Mouse (Mus musculus) heart, embryonic 14.5 days (tissue): Measurements from ENCODE around the gene Prn. TPM values are rescaled to one million over a fixed set of nuclear protein-coding genes. Genes with fewer than 3 reads are reported as not detected.

Experiments
- ATAC-seq: fragments of 200-750 bp; cut with Nextera tagmentation; 2 replicates; pipeline ENCODE4 v1.8.0; 2017; ENCODE audit warnings: low read depth, moderate TSS enrichment; ENCODE audit not compliant: insufficient number of reproducible peaks, insufficient read depth, low FRiP score
- H3K27ac ChIP-seq, 2 experiments: fragments of 200-500 bp in 1 of 2; fragments of 300-500 bp in 1 of 2; sonication (generic) in 1 of 2; replicated peaks in 1 of 2; 2 replicates each; pipeline ENCODE4 v1.5.1; 2012 to 2014; ENCODE audit warnings: low read depth in 2 of 2, low read length in 2 of 2, control low read depth in 1 of 2, mild to moderate bottlenecking in 1 of 2, mixed read lengths in 1 of 2; ENCODE audit not compliant: control insufficient read depth in 1 of 2, insufficient read depth in 1 of 2
- H3K27me3 ChIP-seq: fragments of 300-500 bp; sonication (generic); 2 replicates; pipeline ENCODE4 v1.6.1; 2014; ENCODE audit warnings: mild to moderate bottlenecking, low read length, control low read depth; ENCODE audit not compliant: control insufficient read depth, insufficient read depth
- H3K36me3 ChIP-seq: fragments of 300-500 bp; sonication (generic); 2 replicates; pipeline ENCODE4 v1.6.1; 2014; ENCODE audit warnings: mild to moderate bottlenecking, control low read depth, low read length, mixed read lengths; ENCODE audit not compliant: control insufficient read depth, insufficient read depth
- H3K4me1 ChIP-seq, 2 experiments: fragments of 200-500 bp in 1 of 2; fragments of 300-500 bp in 1 of 2; sonication (generic) in 1 of 2; 2 replicates each; pipeline ENCODE4 v1.6.1; 2012 to 2014; ENCODE audit warnings: low read length in 2 of 2, control low read depth in 1 of 2, mixed read lengths in 1 of 2; ENCODE audit not compliant: control insufficient read depth in 2 of 2, insufficient read depth in 2 of 2
- H3K4me2 ChIP-seq: fragments of 300-500 bp; sonication (generic); 2 replicates; pipeline ENCODE4 v1.6.1; 2014; ENCODE audit warnings: mild to moderate bottlenecking, low read length
- H3K4me3 ChIP-seq, 2 experiments: fragments of 200-500 bp in 1 of 2; fragments of 300-500 bp in 1 of 2; sonication (generic) in 1 of 2; 2 replicates each; pipeline ENCODE4 v1.5.1; 2012 to 2014; ENCODE audit warnings: low read length in 2 of 2, mild to moderate bottlenecking in 2 of 2, control low read depth in 1 of 2, low read depth in 1 of 2, moderate library complexity in 1 of 2; ENCODE audit not compliant: control insufficient read depth in 1 of 2, insufficient read depth in 1 of 2
- H3K9ac ChIP-seq: fragments of 300-500 bp; sonication (generic); 2 replicates; pipeline ENCODE4 v1.6.1; 2014; ENCODE audit warnings: mild to moderate bottlenecking, low read length
- H3K9me3 ChIP-seq: fragments of 300-500 bp; sonication (generic); 2 replicates; pipeline ENCODE4 v1.6.1; 2016; ENCODE audit warnings: low read length, control low read depth; ENCODE audit not compliant: control insufficient read depth
- WGBS: fragments of 180-500 bp; shearing (Covaris S2); extraction: QIAGEN DNeasy Blood & Tissue Kit; methylation state at CpG from one replicate; pipeline ENCODE4 v1.1.7; 2014; 5-methylcytosine and 5-hydroxymethylcytosine counted together
- polyA plus RNA-seq: library from polyadenylated mRNA; unstranded; fragments of >200 nt; fragmentation: Nextera tagmentation; extraction: Ambion mirVana; gene quantifications from 2 replicates; pipeline ENCODE4 v1.2.1, GENCODE M21; 2014

The Prn gene
- polyA plus RNA-seq, 1 experiment from 2014 or later, result not detected

GRCm38 (mm10) chr2:131980866-131981265, 71.1 kb downstream of the Prn start:
- Histone ChIP-seq H3K27ac (peak overlapping the region; percentile 53 to 82), H3K27me3 (no peaks in the 10 kb centered on the region), H3K9ac (peak overlapping the region; percentile 16; the same call in 1 of the 2 replicates), H3K4me1 (peaks cover 21 to 23% of the 10 kb centered on the region in 2 experiments), H3K4me2 (peak overlapping the region; percentile 56), H3K4me3 (peak overlapping the region; percentile 14 to 27; a peak in 3 of 4 replicates), H3K9me3 (peaks cover 9% of the 10 kb centered on the region), H3K36me3 (no peaks in the 10 kb centered on the region)
- 8% methylated on average over 9 of the region's 9 CpGs for WGBS
- ATAC-seq, result peak; percentile 73; the same call in 1 of the 2 replicates

- no peak; the same call in 1 of the 2 replicates for ATAC-seq
These were observed 72.9 kb downstream of the Prn start for GRCm38 (mm10) chr2:131982546-131983196.

GRCm38 (mm10) chr2:131987950-131988349, 78.2 kb downstream of the Prn start:
- Histone ChIP-seq H3K36me3 (no peaks in the 10 kb centered on the region), H3K9me3 (no peaks in the 10 kb centered on the region), H3K9ac (no peak overlapping the region), H3K27me3 (no peaks in the 10 kb centered on the region), H3K4me2 (no peak overlapping the region), H3K4me3 (no peak overlapping the region), H3K27ac (no peak overlapping the region), H3K4me1 (peaks cover 3 to 7% of the 10 kb centered on the region in 2 experiments; a peak in 2 of 4 replicates)
- no peak for ATAC-seq
- 45% methylated on average over 3 of the region's 3 CpGs for WGBS

More at GRCm38 (mm10) chr2:131982546-131983196, 72.9 kb downstream of the Prn start:
- Histone ChIP-seq H3K27ac (no peak overlapping the region), H3K9me3 (peaks cover 5% of the 10 kb centered on the region), H3K9ac (no peak overlapping the region), H3K4me3 (no peak overlapping the region), H3K36me3 (no peaks in the 10 kb centered on the region), H3K27me3 (no peaks in the 10 kb centered on the region), H3K4me1 (peaks cover 21 to 23% of the 10 kb centered on the region in 2 experiments), H3K4me2 (no peak overlapping the region)
- WGBS, result 15% methylated on average over 6 of the region's 6 CpGs

- peaks cover 7 to 13% of the 10 kb centered on the region in 2 experiments for H3K4me1 ChIP-seq
- no peak overlapping the region for H3K4me2 ChIP-seq
- no peaks in the 10 kb centered on the region for H3K27me3 ChIP-seq
- no peak overlapping the region for H3K9ac ChIP-seq
- no peaks in the 10 kb centered on the region for H3K36me3 ChIP-seq
- WGBS, result 67% methylated on average over 2 of the region's 2 CpGs
- H3K4me3 ChIP-seq, result no peak overlapping the region
- no peak for ATAC-seq
- H3K27ac ChIP-seq, result no peak overlapping the region
- no peaks in the 10 kb centered on the region for H3K9me3 ChIP-seq
These were observed 78.8 kb downstream of the Prn start for GRCm38 (mm10) chr2:131988550-131988949.

GRCm38 (mm10) chr2:131992487-131992886, 82.7 kb downstream of the Prn start:
- H3K9me3 ChIP-seq, result no peaks in the 10 kb centered on the region
- no peak overlapping the region for H3K4me2 ChIP-seq
- WGBS, result 89% methylated on average over 2 of the region's 2 CpGs
- H3K27me3 ChIP-seq, result no peaks in the 10 kb centered on the region
- ATAC-seq, result no peak
- peaks cover 15 to 21% of the 10 kb centered on the region in 2 experiments for H3K4me1 ChIP-seq
- H3K9ac ChIP-seq, result no peak overlapping the region
- H3K4me3 ChIP-seq, result no peak overlapping the region
- peaks cover 4% of the 10 kb centered on the region; the same call in 1 of the 2 replicates for H3K36me3 ChIP-seq
- no peak overlapping the region for H3K27ac ChIP-seq

- WGBS, result 63% methylated on average over 4 of the region's 4 CpGs
- H3K36me3 ChIP-seq, result peaks cover 4% of the 10 kb centered on the region; the same call in 1 of the 2 replicates
- H3K4me3 ChIP-seq, result no peak overlapping the region
- H3K9ac ChIP-seq, result no peak overlapping the region
- H3K4me1 ChIP-seq, result peaks cover 15 to 21% of the 10 kb centered on the region in 2 experiments
- no peaks in the 10 kb centered on the region for H3K27me3 ChIP-seq
- no peak overlapping the region for H3K4me2 ChIP-seq
- ATAC-seq, result no peak
- no peaks in the 10 kb centered on the region for H3K9me3 ChIP-seq
- no peak overlapping the region for H3K27ac ChIP-seq
These were observed 83.4 kb downstream of the Prn start for GRCm38 (mm10) chr2:131993151-131993550.

- Histone ChIP-seq H3K9me3 (no peaks in the 10 kb centered on the region), H3K27ac (no peak overlapping the region), H3K4me2 (peak overlapping the region; percentile 24), H3K4me3 (no peak overlapping the region), H3K4me1 (peaks cover 15 to 21% of the 10 kb centered on the region in 2 experiments), H3K9ac (0 out of 2 replicates have a peak overlapping the region, but pooled peaks have one; percentile 13), H3K36me3 (peaks cover 4% of the 10 kb centered on the region; the same call in 1 of the 2 replicates), H3K27me3 (no peaks in the 10 kb centered on the region)
- WGBS, result 35% methylated on average over 14 of the region's 14 CpGs
- no peak for ATAC-seq
These were observed 83.9 kb downstream of the Prn start for GRCm38 (mm10) chr2:131993563-131994088.
